Mouse (Mus musculus) cerebellum, adult 18-20 months (tissue): ENCODE results near the gene Thap8.

Source experiments
- DNase-seq, 2 experiments: peaks; one replicate each; pipeline ENCODE4 v3.0.0; 2021

Thap8 gene

GRCm38 (mm10) chr7:30318142-30318541 is 38.2 kb downstream of the Thap8 start:
- DNase-seq, result no peak

GRCm38 (mm10) chr7:30320946-30321345 is 41.1 kb downstream of the Thap8 start:
- no peak for DNase-seq

DNA sequence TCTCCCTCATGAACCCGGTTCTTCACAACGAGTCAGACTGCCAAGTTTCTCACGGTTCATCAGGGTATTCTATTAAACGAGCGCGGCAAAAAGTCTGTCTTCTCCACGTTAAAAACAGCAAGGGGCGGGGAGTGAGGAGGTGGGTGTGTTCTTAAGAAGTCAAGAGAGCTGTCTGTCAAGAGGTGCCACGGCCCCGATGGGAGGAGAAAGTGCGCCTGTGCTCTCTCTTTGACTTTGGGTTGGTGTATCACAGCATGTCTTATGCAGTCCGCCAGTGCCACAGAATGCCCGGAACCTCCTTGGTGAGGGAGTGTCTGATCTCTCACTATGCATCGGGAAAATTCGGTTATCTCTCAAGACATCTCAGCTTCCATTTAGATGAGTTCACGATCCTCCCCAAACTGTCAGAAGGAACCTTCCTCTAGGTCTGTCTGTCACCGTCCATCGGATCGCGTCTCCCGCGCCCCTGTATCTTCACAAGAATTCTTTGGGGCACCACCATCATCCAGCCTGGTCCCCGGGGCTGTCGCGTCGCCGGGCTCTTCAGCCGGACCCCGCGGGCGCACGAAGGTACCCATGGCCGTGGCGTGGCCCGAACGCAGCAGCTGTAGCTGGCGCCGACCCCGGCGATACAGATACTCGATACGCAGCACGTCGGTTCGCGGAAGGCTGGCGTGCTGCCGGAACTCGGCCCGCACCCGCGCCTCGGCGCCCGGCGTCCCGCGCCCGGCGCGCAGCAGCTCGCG is 41.8 kb downstream of the Thap8 start, which contains the start of gene E130208F15Rik:
Gene E130208F15Rik (plus strand): TSS at position 202 of the 746 bp plus-strand sequence.
- DNase-seq, result peak; percentile 74 to 82

DNA sequence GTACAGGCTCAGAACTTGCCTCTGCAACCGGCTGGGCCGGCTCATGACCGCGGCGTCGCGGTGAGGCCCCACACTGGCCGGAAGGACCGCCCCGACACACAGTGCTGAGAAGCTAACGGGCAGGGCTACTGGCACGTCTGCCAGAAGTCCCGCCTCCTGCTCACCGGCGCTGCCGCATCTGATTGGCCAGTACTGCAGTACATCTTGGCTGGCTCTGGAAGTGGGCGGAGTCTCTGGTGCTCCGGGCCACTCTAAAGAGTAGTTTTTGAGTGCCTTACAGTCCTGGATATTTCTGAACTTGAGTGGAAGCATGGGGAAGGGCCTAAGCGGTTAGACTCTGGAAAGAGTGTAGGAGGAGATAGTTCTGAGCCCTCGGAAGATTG is 42.4 kb downstream of the Thap8 start:
- peak; percentile 97 to 99 for DNase-seq

DNA sequence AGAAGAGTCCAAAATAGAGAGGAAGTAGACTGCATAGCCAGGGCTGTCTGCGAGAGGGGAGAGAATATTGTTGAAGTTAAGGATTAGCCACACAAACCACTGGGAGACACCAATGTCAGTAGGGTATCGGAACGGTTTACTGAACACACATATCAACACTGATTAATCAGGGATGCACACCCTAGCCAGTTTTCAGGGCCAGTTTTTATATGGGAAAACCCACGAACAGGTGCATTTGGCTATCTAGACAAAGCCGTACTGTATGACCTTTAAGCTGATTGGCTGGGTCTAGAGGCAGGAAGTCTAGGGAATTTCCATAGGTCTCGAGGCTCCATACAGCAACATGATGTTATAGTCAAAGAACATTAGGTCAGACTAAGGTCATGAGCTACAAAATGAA is 43.0 kb downstream of the Thap8 start:
- no peak for DNase-seq

- DNase-seq, result no peak
Observed at GRCm38 (mm10) chr7:30323795-30324194, 43.9 kb downstream of the Thap8 start, which contains the start of gene Sdhaf1. TSS of gene Sdhaf1 (minus strand) at chr7:30323895.

DNA sequence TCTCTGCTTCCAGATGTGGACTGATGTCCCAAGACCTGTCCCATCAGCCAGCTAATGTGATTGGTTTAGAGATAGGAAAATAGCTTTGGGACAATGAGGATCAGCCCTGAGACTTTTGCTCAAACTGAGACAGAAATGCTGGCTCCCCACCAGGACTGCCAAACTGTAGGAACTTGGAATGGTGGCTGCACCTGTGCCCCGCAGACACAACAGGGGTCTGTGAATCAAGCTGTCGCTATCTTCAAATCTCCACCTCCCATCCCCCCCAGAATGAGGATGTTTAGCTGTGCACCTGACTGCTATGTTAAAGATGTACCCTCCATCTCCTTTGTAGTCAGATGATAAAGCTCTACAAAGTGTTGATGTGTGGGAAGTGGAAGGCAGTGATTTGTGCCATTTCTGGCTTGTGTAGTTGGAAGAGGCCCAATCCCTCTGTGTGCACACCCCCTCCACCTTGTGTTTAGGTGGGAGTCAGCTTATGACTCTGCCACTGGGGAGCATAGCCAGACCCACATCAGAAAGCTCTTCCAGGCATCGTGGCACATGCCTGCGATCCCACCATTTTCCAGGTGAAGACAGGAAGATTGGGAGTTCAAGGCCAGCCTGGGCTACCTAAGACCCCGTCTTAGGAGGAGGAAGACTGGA is 44.5 kb downstream of the Thap8 start:
- no peak for DNase-seq

GRCm38 (mm10) chr7:30325364-30325763 is 45.5 kb downstream of the Thap8 start:
- no peak for DNase-seq

- peak in 1 of 2 experiments; percentile 26 for DNase-seq
Observed at GRCm38 (mm10) chr7:30326427-30326826, 46.5 kb downstream of the Thap8 start.

GRCm38 (mm10) chr7:30327140-30327539 is 47.2 kb downstream of the Thap8 start:
- peak; percentile 96 to 97 for DNase-seq

DNA sequence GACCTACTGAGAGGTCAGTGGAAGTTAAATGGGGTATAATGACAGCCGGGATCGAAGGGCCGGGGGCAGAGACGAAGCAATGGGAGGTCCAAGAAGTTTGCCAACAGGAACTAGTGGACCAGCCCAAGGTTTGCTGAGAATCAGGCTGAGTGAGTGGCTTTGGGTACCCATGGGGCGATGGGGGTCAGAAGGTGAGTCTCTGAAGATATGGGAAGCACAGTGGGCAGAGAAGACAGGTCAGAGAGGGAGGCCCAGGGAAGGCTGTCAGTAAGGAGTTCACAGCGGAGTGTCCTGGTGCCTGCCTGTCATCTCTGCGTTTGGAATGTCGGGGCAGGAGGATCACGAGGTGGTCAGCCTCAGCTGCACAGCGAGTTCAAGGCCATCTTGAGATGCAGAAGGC is 48.5 kb downstream of the Thap8 start:
- no peak for DNase-seq

- peak; percentile 90 to 97 for DNase-seq
Observed at GRCm38 (mm10) chr7:30331887-30332286, 52.0 kb downstream of the Thap8 start.

GRCm38 (mm10) chr7:30332622-30333259 is 52.8 kb downstream of the Thap8 start:
- peak in 1 of 2 experiments; percentile 56 for DNase-seq

DNA sequence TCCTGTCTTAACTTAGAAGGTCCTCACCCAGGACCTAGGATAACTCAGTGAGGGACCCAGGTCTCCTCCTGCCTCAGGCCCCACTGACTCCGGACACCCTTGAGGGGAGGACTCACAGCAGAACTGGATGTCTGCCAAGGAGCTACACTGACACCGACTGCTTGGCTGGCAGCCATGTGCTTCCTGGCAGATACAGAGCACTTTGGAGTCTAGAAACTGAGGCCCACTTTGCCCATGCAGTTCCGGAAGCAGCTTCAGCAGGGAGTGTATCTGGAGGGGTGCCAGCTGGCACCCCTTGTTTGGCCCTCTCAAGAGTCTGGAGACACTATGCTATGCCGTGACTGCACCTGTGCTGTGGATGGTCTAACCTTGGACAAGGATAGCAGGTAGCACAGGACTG is 53.5 kb downstream of the Thap8 start:
- peak; percentile 83 to 88 for DNase-seq

GRCm38 (mm10) chr7:30334563-30334962 is 54.7 kb downstream of the Thap8 start:
- peak in 1 of 2 experiments; percentile 52 for DNase-seq

- DNase-seq, result no peak
Observed at GRCm38 (mm10) chr7:30335688-30336087, 55.8 kb downstream of the Thap8 start.

DNA sequence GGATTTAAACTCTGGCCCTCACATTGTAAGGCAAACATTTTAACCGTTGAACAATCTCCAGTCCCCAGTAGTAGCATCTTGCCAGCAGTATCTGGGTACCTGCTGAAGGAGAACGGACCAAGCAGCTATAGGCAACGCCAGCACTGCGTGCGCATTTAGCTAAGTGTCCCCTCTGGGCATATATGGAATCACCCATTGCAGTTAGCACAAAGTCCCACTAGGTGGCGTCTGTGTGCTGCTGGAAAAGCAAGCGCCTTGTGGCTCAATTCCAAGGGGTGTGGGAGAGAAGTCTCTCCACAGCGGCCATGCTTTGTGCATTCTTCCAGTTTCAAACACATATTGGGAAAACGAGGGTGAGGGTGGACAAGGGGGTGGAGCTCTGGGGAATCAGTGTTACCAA is 56.5 kb downstream of the Thap8 start:
- peak; percentile 90 to 94 for DNase-seq

DNA sequence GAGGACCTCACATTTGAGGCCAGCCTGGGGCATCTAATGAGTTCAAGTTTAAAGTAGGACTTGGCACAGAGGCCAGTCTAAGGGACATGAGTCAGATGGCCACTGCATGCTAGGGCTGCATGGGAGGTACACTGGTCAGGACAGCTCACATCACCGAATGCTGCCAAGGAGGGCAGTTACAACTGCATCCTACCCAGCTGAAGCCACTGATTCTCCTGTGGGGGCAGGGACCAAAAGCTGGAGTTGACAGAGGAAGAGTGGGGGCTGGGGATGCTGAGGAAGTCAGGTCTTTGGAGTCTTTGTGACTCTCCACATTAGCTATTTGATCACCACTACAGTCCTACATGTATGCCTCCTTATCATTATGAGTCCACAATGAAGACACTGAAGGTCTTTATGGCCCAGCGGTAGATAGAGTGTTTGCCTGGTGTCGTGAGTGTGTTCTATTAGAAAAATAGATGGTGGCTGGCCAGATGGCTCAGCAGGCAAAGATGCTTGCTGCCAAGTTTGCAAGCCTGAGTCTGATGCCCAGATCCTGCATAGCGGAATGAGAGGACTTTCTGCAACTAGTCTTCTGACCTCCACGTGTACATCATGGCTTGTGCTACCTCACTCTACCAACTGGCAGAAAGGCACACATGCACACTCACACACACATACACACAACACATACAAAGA is 59.7 kb downstream of the Thap8 start:
- peak; percentile 74 to 78 for DNase-seq
